Mouse (Mus musculus): ENCODE data around the gene Wdtc1. TPM values are rescaled to one million over a fixed set of nuclear protein-coding genes. Genes with fewer than 3 reads are reported as not detected.

The Wdtc1 gene
- polyA plus RNA-seq, 1 experiment from 2014 or later: 13.4 TPM

DNA sequence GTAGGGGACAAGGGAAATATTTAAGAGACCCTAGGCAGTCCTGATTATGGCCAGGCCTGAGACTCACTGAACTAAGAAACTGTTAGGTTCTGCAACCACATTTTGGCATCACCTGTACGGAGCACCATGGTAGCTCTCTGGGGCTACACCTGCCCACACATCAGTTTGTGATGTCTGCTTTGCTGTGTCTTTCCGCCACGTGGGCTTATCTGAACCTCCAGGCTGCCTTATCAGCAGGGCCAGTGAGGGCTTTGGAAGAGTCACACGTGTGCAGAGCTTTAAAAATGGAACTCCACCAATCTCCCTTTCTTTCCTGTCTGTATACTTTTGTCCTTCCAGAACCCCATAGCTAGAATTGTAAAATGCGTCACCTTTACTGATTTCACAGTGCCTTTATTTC is 67.3 kb downstream of the Wdtc1 start:
- 31% methylated on average over 5 of the region's 5 CpGs for WGBS
- H3K4me3 ChIP-seq: no peak overlapping the region
- H3K27me3 ChIP-seq (ENCODE audit: insufficient read depth, poor library complexity, severe bottlenecking): no peaks in the 10 kb centered on the region
- peaks cover 48% of the 10 kb centered on the region for H3K4me1 ChIP-seq
- no peaks in the 10 kb centered on the region for H3K9me3 ChIP-seq
- no peaks in the 10 kb centered on the region for H3K36me3 ChIP-seq
- peak; percentile 90 for DNase-seq (ENCODE audit: low spot score)
- H3K27ac ChIP-seq: peak overlapping the region; percentile 33

DNA sequence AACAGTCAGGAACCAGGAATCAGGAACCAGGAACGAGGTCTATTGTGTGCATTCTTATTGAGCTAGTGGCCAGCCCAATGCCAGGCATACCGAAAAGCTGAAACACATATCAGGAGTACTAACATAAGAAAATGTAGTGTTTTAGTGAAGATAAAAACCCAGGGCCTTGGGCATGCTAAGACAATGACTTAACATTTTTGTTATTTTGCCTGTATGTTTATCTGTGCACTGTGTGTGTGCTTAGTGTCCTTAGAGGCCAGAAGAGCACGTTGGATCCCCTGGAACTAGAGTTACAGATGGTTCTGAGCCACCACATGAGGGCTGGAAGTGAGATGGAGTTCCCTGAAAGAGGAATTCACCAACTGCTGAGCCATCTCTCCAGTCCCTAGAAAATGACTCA is 68.0 kb downstream of the Wdtc1 start:
- H3K9me3 ChIP-seq: no peaks in the 10 kb centered on the region
- no peaks in the 10 kb centered on the region for H3K36me3 ChIP-seq
- 69% methylated on average over 3 of the region's 3 CpGs for WGBS
- no peaks in the 10 kb centered on the region for H3K27me3 ChIP-seq (ENCODE audit: insufficient read depth, poor library complexity, severe bottlenecking)
- peaks cover 51% of the 10 kb centered on the region for H3K4me1 ChIP-seq
- H3K27ac ChIP-seq: peak overlapping the region; percentile 69; the same call in 1 of the 2 replicates
- no peak for DNase-seq (ENCODE audit: low spot score)
- H3K4me3 ChIP-seq: no peak overlapping the region

DNA sequence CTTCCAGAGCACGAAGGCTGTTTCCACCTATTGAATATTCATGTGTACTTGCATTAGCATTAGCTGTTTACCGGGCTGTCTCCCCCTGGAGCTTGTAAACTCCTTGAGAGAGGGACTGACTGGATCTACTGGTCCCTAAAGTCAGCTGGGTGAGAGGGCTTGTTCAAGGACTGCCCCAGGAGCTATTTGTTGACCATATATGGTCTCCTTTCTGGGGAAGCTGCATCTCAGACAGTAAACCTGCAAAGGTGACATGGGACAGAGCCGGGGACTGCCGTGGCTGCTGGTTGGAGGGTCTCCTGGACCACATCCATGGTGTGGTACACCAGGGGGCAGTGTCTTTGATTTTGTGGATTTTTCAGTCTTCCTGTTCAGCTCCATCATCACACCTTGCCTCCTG is 70.6 kb downstream of the Wdtc1 start:
- H3K27ac ChIP-seq: peak overlapping the region; percentile 92
- no peak for DNase-seq (ENCODE audit: low spot score)
- H3K9me3 ChIP-seq: no peaks in the 10 kb centered on the region
- peak overlapping the region; percentile 43; the same call in 1 of the 2 replicates for H3K4me3 ChIP-seq
- H3K36me3 ChIP-seq: no peaks in the 10 kb centered on the region
- peaks cover 51% of the 10 kb centered on the region for H3K4me1 ChIP-seq
- H3K27me3 ChIP-seq (ENCODE audit: insufficient read depth, poor library complexity, severe bottlenecking): no peaks in the 10 kb centered on the region
- WGBS: 15% methylated on average over 4 of the region's 4 CpGs

DNA sequence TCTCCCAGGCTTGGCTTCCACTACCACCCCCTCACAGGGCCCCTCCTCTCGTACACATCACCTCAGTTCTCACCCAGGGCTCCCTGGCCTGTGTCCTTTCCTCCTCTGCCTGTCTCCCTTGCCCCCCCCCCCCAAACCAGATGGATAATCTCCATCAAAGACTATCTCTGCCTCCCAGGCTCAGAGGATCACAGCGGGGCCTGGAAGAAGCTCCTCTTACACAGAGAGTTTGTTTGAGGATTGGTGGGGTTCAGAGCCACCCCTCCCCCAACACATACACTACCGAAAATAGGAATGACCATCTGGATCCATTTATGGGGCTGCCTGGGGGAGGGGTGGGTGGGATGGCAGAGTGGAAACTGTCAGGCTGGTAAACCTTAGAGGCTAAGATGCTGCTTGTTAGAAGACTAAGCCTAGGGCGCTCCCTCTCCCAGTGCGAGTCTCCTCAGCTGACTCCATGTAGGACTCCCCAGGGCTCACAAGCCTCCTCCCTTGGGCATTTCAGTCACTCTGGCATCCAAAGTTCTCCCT is 71.3 kb downstream of the Wdtc1 start:
- Histone ChIP-seq H3K4me3 (peak overlapping the region; percentile 43), H3K27me3 (ENCODE audit: insufficient read depth, poor library complexity, severe bottlenecking) (no peaks in the 10 kb centered on the region), H3K36me3 (no peaks in the 10 kb centered on the region), H3K27ac (peak overlapping the region; percentile 92), H3K9me3 (no peaks in the 10 kb centered on the region), H3K4me1 (peaks cover 53% of the 10 kb centered on the region)
- no peak for DNase-seq (ENCODE audit: low spot score)
- 7% methylated on average over 5 of the region's 5 CpGs for WGBS

DNA sequence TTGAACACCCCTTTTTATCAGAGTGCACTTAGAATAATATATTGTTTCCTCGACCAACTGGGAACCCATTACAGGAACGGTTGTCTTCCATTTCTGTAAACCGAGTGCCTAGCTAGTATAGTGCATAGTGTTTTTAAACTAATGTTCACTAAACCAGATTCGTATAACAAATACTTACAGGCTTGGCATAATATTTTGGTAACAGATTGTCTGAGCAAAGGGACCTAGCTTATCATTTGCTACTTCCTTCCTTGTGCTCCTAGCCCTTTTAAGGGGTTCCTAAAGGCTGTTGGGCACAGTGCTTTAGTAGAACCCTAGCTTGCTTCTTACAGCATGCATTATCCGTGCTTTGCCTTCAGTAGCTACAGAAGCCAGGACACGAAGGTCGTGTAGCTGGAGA is 71.8 kb downstream of the Wdtc1 start:
- peak overlapping the region; percentile 43 for H3K4me3 ChIP-seq
- WGBS: 21% methylated on average over 7 of the region's 7 CpGs
- peak overlapping the region; percentile 92 for H3K27ac ChIP-seq
- no peaks in the 10 kb centered on the region for H3K9me3 ChIP-seq
- no peaks in the 10 kb centered on the region for H3K27me3 ChIP-seq (ENCODE audit: insufficient read depth, poor library complexity, severe bottlenecking)
- no peaks in the 10 kb centered on the region for H3K36me3 ChIP-seq
- no peak for DNase-seq (ENCODE audit: low spot score)
- H3K4me1 ChIP-seq: peaks cover 57% of the 10 kb centered on the region

DNA sequence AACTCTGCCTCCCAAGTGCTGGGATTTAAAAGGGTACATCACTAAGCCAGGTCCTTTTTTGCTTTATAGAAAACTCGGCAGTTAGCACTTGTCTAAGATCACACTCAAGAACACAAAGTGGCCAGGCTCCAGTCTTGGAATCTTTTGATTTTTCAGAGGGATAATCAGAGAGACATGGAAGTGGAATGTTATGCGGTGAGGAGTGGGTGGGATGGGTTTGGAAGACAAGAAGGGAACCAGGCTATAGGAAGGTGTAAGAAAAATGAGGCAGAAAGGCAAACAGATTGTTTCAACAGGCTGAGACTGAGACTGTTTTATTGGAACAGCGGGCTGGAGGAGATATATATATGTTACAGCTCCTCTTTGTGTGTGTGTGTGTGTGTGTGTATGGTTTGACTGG is 74.8 kb downstream of the Wdtc1 start:
- Histone ChIP-seq H3K4me3 (peak overlapping the region; percentile 82), H3K4me1 (peaks cover 45% of the 10 kb centered on the region), H3K36me3 (peaks cover 4% of the 10 kb centered on the region; the same call in 1 of the 2 replicates), H3K27me3 (ENCODE audit: insufficient read depth, poor library complexity, severe bottlenecking) (no peaks in the 10 kb centered on the region), H3K27ac (peak overlapping the region; percentile 92), H3K9me3 (no peaks in the 10 kb centered on the region)
- 84% methylated on average over 3 of the region's 3 CpGs for WGBS
- DNase-seq (ENCODE audit: low spot score): no peak

DNA sequence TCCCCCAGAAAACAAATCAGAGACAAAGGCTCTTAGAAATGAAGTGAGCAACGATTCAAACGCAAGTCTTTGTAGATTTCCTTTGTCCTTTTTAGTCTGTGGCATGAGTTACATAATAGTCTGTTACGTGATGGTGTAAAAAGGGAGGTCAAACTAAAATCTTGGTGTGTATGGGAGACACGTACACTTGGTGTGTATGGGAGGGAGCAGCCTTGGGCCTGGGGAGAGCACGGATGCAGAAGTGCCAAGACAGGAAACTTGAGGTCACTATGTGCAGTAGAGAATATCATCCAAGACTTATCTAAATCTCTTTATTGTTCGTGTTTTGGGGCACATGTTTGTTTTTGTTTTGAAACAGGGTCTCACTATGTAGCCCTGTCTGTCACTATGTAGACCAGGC is 75.2 kb downstream of the Wdtc1 start:
- Histone ChIP-seq H3K27me3 (ENCODE audit: insufficient read depth, poor library complexity, severe bottlenecking) (no peaks in the 10 kb centered on the region), H3K27ac (peak overlapping the region; percentile 92), H3K36me3 (peaks cover 4% of the 10 kb centered on the region; the same call in 1 of the 2 replicates), H3K4me3 (peak overlapping the region; percentile 82), H3K9me3 (no peaks in the 10 kb centered on the region), H3K4me1 (peaks cover 41% of the 10 kb centered on the region)
- DNase-seq (ENCODE audit: low spot score): no peak
- 28% methylated on average over 6 of the region's 6 CpGs for WGBS

DNA sequence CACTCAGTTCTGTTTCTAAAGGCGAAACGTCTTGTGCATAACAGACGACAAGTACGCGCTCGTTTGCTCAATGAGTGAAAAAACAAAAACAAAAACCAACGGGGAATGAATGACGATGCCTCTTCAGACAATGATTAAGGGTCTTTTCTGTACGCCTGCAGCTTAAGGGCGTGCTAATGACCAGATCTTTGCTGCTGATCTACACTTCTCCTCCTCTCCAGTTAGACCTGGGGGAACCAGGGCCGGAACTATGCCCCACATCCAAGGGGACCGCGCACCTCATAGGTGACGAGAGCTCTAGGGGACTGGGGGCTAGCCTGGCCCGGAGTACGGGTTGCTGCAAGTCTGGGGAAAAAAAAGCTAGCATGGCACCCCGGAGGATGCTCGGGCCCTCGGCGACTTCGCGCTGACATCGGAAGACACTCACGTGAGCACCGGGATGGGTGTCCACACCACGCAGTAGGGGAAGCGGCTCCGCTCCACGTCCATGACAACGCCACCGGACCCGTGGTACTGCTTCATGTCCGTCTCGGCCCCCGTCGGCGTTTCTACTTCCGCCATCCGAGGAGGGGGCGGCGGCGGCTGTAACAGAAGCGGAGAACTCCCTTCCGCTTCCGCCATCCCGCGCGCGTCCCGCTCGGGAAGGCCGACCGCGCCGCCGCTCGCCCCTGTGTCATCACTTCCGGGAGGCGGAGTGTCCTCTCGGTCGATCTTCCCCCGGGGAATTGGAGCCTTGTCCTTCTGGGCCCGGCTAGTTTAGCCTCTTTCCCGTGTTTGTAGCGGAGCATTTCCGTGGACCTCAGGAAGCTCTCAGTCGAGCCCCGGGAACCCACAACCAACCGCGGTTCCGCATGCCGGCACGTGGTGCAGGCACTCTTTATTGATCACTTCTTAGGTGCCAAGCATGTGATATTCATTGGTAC is 75.9 kb downstream of the Wdtc1 start, which contains the start of gene Tmem222:
Gene Tmem222 (minus strand): TSS at position 689 of the 923 bp plus-strand sequence.
- under 1% methylated on average over 73 of the region's 73 CpGs for WGBS
- H3K27me3 ChIP-seq (ENCODE audit: insufficient read depth, poor library complexity, severe bottlenecking): no peaks in the 10 kb centered on the region
- peak; percentile 97 for DNase-seq (ENCODE audit: low spot score)
- H3K9me3 ChIP-seq: no peaks in the 10 kb centered on the region
- peaks cover 34% of the 10 kb centered on the region for H3K4me1 ChIP-seq
- peak within 1 kb of the TSS; percentile 92 for H3K27ac ChIP-seq
- H3K4me3 ChIP-seq: peak within 1 kb of the TSS; percentile 82
- peaks cover 4% of the 10 kb centered on the region; the same call in 1 of the 2 replicates for H3K36me3 ChIP-seq

DNA sequence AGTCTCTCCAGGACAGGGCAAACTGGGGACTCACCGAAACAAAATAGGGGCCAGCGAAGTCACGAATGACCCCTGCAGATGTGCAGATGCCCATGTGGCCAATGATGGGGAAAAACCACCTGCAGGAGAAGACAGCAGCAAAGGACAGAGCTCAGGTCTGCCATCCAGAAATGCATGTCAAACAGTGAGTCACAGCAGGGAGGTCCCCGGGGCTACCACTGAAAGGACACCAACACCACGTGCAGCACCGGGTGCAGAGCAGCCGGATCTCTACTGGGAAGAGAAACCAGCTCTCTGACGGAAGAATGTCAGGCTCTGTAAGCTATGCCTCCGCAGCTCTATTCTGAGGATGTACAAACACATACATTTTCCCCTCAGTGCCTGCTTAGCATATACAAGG is 82.4 kb downstream of the Wdtc1 start:
- DNase-seq (ENCODE audit: low spot score): no peak
- H3K27ac ChIP-seq: no peak overlapping the region
- no peaks in the 10 kb centered on the region for H3K27me3 ChIP-seq (ENCODE audit: insufficient read depth, poor library complexity, severe bottlenecking)
- H3K4me3 ChIP-seq: no peak overlapping the region
- peaks cover 5% of the 10 kb centered on the region for H3K4me1 ChIP-seq
- H3K9me3 ChIP-seq: no peaks in the 10 kb centered on the region
- WGBS: 86% methylated on average over 9 of the region's 9 CpGs
- H3K36me3 ChIP-seq: peaks cover 53% of the 10 kb centered on the region

DNA sequence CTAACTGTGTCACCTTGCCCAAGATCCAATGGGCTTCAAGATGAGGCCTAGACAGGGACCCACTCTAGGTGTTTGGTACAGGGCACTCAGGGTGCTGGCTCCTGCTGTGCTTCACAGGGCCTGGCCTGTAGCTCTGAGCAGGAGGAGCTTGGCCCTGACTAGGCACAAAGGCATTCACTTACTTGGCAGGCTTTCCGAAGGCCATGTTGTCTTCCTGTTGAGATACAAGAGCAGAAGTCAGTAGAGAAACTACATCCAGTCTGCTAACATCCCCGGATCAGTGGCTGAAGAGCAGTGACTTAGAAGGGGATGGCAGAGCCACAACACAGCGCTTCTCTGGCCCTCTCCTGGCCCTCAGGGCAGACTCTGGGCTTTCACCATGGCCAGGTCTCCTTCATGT is 83.7 kb downstream of the Wdtc1 start:
- peaks cover 64% of the 10 kb centered on the region for H3K36me3 ChIP-seq

DNA sequence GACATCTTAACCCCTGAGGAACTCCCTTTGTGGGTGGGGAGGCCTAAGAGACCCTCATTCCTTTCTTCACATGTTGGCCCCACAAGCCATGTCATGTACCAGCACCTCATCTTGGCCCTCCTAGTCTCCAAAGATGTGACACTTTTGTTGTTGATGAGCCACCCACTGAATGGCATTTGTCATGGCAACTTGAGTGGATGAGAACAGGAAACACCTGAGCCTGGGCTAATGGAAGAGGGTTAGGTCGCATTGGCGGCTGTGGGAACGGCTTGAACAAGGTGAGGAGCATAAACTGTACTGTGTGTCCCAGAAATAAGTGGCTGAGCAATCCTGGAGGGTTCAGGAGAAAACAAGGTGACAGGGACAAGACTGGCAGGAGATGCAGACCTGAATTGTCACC is 84.3 kb downstream of the Wdtc1 start:
- no peaks in the 10 kb centered on the region for H3K4me1 ChIP-seq
- no peak for DNase-seq (ENCODE audit: low spot score)
- H3K4me3 ChIP-seq: no peak overlapping the region
- no peaks in the 10 kb centered on the region for H3K27me3 ChIP-seq (ENCODE audit: insufficient read depth, poor library complexity, severe bottlenecking)
- H3K9me3 ChIP-seq: no peaks in the 10 kb centered on the region
- WGBS: 92% methylated on average over 3 of the region's 3 CpGs
- no peak overlapping the region for H3K27ac ChIP-seq
- peaks cover 69% of the 10 kb centered on the region for H3K36me3 ChIP-seq

More for the DNA sequence above, 83.7 kb downstream of the Wdtc1 start:
- H3K9me3 ChIP-seq: no peaks in the 10 kb centered on the region
- H3K27ac ChIP-seq: no peak overlapping the region
- H3K27me3 ChIP-seq (ENCODE audit: insufficient read depth, poor library complexity, severe bottlenecking): no peaks in the 10 kb centered on the region
- H3K4me3 ChIP-seq: no peak overlapping the region
- no peaks in the 10 kb centered on the region for H3K4me1 ChIP-seq
- DNase-seq (ENCODE audit: low spot score): no peak
- WGBS: 90% methylated on average over 3 of the region's 3 CpGs

DNA sequence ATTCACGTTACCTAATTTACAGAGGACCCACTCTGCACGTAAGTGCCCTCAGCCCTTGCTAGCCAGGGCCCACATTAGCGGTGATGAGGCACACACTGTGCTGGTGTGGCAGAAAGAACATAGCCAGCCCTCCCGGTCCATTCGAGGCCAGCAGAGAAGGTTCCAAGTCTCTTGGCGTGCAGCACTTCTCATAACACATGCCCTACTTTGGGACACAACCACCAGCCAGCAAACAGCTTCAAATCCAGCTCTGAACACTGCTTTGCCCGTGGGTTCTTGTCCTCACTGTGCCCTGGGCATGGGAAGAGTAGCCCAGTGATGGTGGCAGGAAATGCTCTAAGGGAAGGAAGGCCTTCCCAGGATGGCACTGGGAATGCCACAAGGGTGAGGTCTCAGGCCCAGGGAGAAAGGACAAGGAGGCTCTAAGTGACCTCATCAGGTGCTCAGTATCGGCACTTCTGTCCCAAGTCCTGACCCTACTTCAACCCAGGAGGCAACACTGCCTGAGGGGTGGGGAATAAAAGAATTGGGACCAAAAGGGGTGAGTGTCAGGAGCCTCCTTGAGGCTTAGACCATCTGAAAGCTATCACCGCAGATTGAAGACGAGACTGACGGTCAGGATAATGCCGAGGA is 86.9 kb downstream of the Wdtc1 start:
- DNase-seq (ENCODE audit: low spot score): no peak

DNA sequence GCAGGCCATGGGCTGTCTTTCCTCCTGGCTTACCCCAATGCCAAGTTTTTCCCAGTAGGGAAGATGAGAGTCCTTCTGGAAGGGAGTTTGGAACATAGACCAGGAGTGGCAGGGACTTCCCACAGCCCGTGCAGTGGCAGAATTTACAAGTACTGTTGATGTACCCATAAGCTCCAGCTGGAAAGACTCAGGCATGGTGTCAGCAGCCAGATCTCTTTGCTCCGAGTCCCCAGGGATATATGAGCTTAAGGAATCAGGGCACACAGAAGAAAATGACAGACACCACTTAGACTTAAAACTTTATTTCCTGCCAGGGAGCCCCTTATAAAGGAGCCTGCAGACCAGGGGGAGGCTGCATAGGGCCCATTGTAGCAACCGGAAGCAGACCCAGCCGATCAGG is 87.5 kb downstream of the Wdtc1 start:
- no peaks in the 10 kb centered on the region for H3K9me3 ChIP-seq
- no peak overlapping the region for H3K4me3 ChIP-seq
- no peak for DNase-seq (ENCODE audit: low spot score)
- no peaks in the 10 kb centered on the region; the same call in 1 of the 2 replicates for H3K4me1 ChIP-seq
- H3K36me3 ChIP-seq: peaks cover 76% of the 10 kb centered on the region
- peaks cover 4% of the 10 kb centered on the region; the same call in 1 of the 2 replicates for H3K27me3 ChIP-seq (ENCODE audit: insufficient read depth, poor library complexity, severe bottlenecking)
- WGBS: 89% methylated on average over 4 of the region's 4 CpGs
- H3K27ac ChIP-seq: no peak overlapping the region

More for the DNA sequence above, 86.9 kb downstream of the Wdtc1 start:
- peaks cover 79% of the 10 kb centered on the region for H3K36me3 ChIP-seq
- WGBS: 93% methylated on average over 12 of the region's 12 CpGs
- no peaks in the 10 kb centered on the region; the same call in 1 of the 2 replicates for H3K27me3 ChIP-seq (ENCODE audit: insufficient read depth, poor library complexity, severe bottlenecking)
- no peak overlapping the region for H3K27ac ChIP-seq
- no peaks in the 10 kb centered on the region; the same call in 1 of the 2 replicates for H3K4me1 ChIP-seq
- H3K4me3 ChIP-seq: no peak overlapping the region
- H3K9me3 ChIP-seq: no peaks in the 10 kb centered on the region

All from heart, embryonic 10.5 days (tissue).